In genomic region chr6:92803213-92803612, GRCm38 (mm10) we compare ENCODE assay signal across 10 mouse cellular contexts. TPM values are rescaled to one million over a fixed set of nuclear protein-coding genes. Genes with fewer than 3 reads are reported as not detected.
DNase-seq lines count a peak whose midpoint lies in the region; ATAC-seq lines count a peak whose summit lies in the region.
"Had no signal": no experiment of that assay in that cellular context is flagged by ENCODE, and none has a peak within 500 bp of the region (broad histone marks: within the 10 kb centered on the region; RNA-seq: fewer than 3 reads in every experiment).

No protein-coding gene starts in this region.

- peaks cover 13% of the 10 kb centered on the region; the same call in 1 of the 2 replicates for H3K36me3 ChIP-seq in embryonic facial prominence, embryonic 14.5 days (ENCODE audit: control insufficient read depth, insufficient read depth, low read length)
- H3K36me3 ChIP-seq in heart, embryonic 12.5 days, result peaks cover 17% of the 10 kb centered on the region

- no peak overlapping the region for H3K9ac ChIP-seq in embryonic facial prominence, embryonic 14.5 days (ENCODE audit: low read depth, low read length)
- H3K9ac ChIP-seq in heart, embryonic 12.5 days, result no peak overlapping the region

- no peak for ATAC-seq in embryonic facial prominence, embryonic 14.5 days (ENCODE audit: low read depth)
- ATAC-seq in heart, embryonic 12.5 days (ENCODE audit: insufficient number of reproducible peaks, low FRiP score), result no peak
- no peak for ATAC-seq in erythroblast, adult 5-6 weeks (replicated peaks; ENCODE audit: low FRiP score, poor library complexity, severe bottlenecking)

- peak; percentile 64 for DNase-seq in kidney, postnatal 14 days
- no peak for DNase-seq in kidney, adult 8-10 months
- peak; percentile 42 for DNase-seq in embryonic facial prominence, embryonic 14.5 days (ENCODE audit: low spot score)
- DNase-seq in lung, postnatal 10 days, result peak; percentile 76
- DNase-seq in testis, postnatal 10 days (ENCODE audit: low spot score), result no peak
- no peak for DNase-seq in ovary, adult 18-20 months (ENCODE audit: low spot score)

- 56% methylated on average over 6 of the region's 6 CpGs for WGBS in embryonic facial prominence, embryonic 14.5 days
- 44% methylated on average over 6 of the region's 6 CpGs for WGBS in heart, embryonic 12.5 days

- H3K27ac ChIP-seq in embryonic facial prominence, embryonic 14.5 days (replicated peaks; ENCODE audit: low read depth, low read length), result no peak overlapping the region
- peak overlapping the region; percentile 9; the same call in 1 of the 2 replicates for H3K27ac ChIP-seq in heart, embryonic 12.5 days (ENCODE audit: poor library complexity, severe bottlenecking)

- H3K4me3 ChIP-seq in embryonic facial prominence, embryonic 14.5 days (ENCODE audit: low read depth, low read length), result no peak overlapping the region
- no peak overlapping the region for H3K4me3 ChIP-seq in heart, embryonic 12.5 days

- no peaks in the 10 kb centered on the region for H3K4me1 ChIP-seq in embryonic facial prominence, embryonic 14.5 days (ENCODE audit: control insufficient read depth, insufficient read depth, low read length)
- peaks cover 29% of the 10 kb centered on the region for H3K4me1 ChIP-seq in heart, embryonic 12.5 days (replicated peaks)

- H3K27me3 ChIP-seq in embryonic facial prominence, embryonic 14.5 days (replicated peaks; ENCODE audit: control insufficient read depth, insufficient read depth, low read length), result no peaks in the 10 kb centered on the region
- H3K27me3 ChIP-seq in heart, embryonic 12.5 days (replicated peaks), result no peaks in the 10 kb centered on the region

- H3K4me2 ChIP-seq in embryonic facial prominence, embryonic 14.5 days (ENCODE audit: low read depth, low read length), result no peak overlapping the region
- no peak overlapping the region for H3K4me2 ChIP-seq in heart, embryonic 12.5 days

- H3K9me3 ChIP-seq in embryonic facial prominence, embryonic 14.5 days (ENCODE audit: control insufficient read depth, low read length), result no peaks in the 10 kb centered on the region
- H3K9me3 ChIP-seq in heart, embryonic 12.5 days (replicated peaks), result no peaks in the 10 kb centered on the region

RNA-seq across cellular contexts. Expression of gene A730049H05Rik, which starts 13.1 kb away (rescaled TPM):
- polyA plus RNA-seq in embryonic facial prominence, embryonic 14.5 days (2014; fragmentation: Nextera tagmentation; extraction: Ambion mirVana), result 0.58 and 0.61 TPM in 2 replicates
- 4.8 and 5.0 TPM in 2 replicates for polyA plus RNA-seq in heart, embryonic 12.5 days (2016; fragmentation: Nextera tagmentation; extraction: Ambion mirVana)
- total RNA-seq in erythroblast, adult 5-6 weeks (2015; ENCODE audit: low replicate concordance), result not detected in 2 replicates
- not detected in 2 replicates for total RNA-seq in erythroblast, adult 5-6 weeks (2017; ENCODE audit: low replicate concordance)
- total RNA-seq: MEL had no signal
- polyA plus RNA-seq: large intestine, adult 2 months had no signal

Comparison
In these comparisons a context has a peak if more than half of its experiments do, and no peak if none do; other contexts are left out.
1. DNase-seq: peak in kidney, postnatal 14 days (single experiment), embryonic facial prominence, embryonic 14.5 days (single experiment) and lung, postnatal 10 days (single experiment); none in kidney, adult 8-10 months (0 of 2), testis, postnatal 10 days (single experiment) and ovary, adult 18-20 months (single experiment).